Mouse (Mus musculus) cortical plate, adult 2 months (tissue): ENCODE measurements around the gene Adnp.

Experiments used
- CTCF ChIP-seq: fragments of 200-500 bp; IDR thresholded peaks from 2 replicates; pipeline ENCODE4 v1.5.1; 2011; ENCODE audit warnings: mild to moderate bottlenecking, control low read depth, low read length; ENCODE audit not compliant: insufficient read depth; ENCODE audit errors: extremely low read depth
- POLR2A ChIP-seq: fragments of 200-500 bp; IDR thresholded peaks from 2 replicates; pipeline ENCODE4 v1.6.1; 2011; ENCODE audit warnings: mild to moderate bottlenecking, low read length, control low read depth; ENCODE audit not compliant: insufficient read depth; ENCODE audit errors: extremely low read depth

- TF ChIP-seq CTCF, result no peak
- TF ChIP-seq POLR2A, result no peak
Measured at GRCm38 (mm10) chr2:168223326-168223725, 16.4 kb upstream of the Adnp start.
